Mouse (Mus musculus) hindbrain, embryonic 14.5 days (tissue): ENCODE results near the gene 4930507D05Rik. TPM values are rescaled to one million over a fixed set of nuclear protein-coding genes. Genes with fewer than 3 reads are reported as not detected.
A peak's percentile ranks its signal among the peaks of the same experiment; 100 is the strongest.
"Not testable (repeated sequence)": the region's sequence is repeated elsewhere in the genome, so short reads cannot be mapped to it uniquely, and the experiment has no call there.

Experiments used
- ATAC-seq: fragments of 200-750 bp; cut with Nextera tagmentation; 2 replicates; pipeline ENCODE4 v1.8.0; 2017; ENCODE audit warnings: moderate number of reproducible peaks, mild to moderate bottlenecking, moderate TSS enrichment, moderate library complexity; ENCODE audit not compliant: low FRiP score
- DNase-seq: peaks from one replicate; pipeline ENCODE4 v3.0.0-alpha.2; 2015; ENCODE audit warnings: low spot score
- H3K27ac ChIP-seq: fragments of 300-500 bp; sonication (generic); 2 replicates; pipeline ENCODE4 v1.5.1; 2014; ENCODE audit warnings: mild to moderate bottlenecking, moderate library complexity
- H3K27me3 ChIP-seq: fragments of 300-500 bp; sonication (generic); 2 replicates; pipeline ENCODE4 v1.6.1; 2014; ENCODE audit warnings: mild to moderate bottlenecking, low read length, mixed read lengths; ENCODE audit not compliant: control insufficient read depth, insufficient read depth
- H3K36me3 ChIP-seq: fragments of 300-500 bp; sonication (generic); replicated peaks from 2 replicates; pipeline ENCODE4 v1.6.1; 2014; ENCODE audit not compliant: control insufficient read depth, insufficient read depth
- H3K4me1 ChIP-seq: fragments of 300-500 bp; sonication (generic); replicated peaks from 2 replicates; pipeline ENCODE4 v1.6.1; 2014; ENCODE audit warnings: antibody characterized with exemption, low read length, mixed read lengths; ENCODE audit not compliant: control insufficient read depth, insufficient read depth
- H3K4me2 ChIP-seq: fragments of 300-500 bp; sonication (generic); replicated peaks from 2 replicates; pipeline ENCODE4 v1.6.1; 2014; ENCODE audit warnings: mild to moderate bottlenecking, moderate library complexity
- H3K4me3 ChIP-seq: fragments of 300-500 bp; sonication (generic); replicated peaks from 2 replicates; pipeline ENCODE4 v1.5.1; 2014; ENCODE audit warnings: mild to moderate bottlenecking, low read length
- H3K9ac ChIP-seq: fragments of 300-500 bp; sonication (generic); 2 replicates; pipeline ENCODE4 v1.6.1; 2014
- H3K9me3 ChIP-seq: fragments of 300-500 bp; sonication (generic); 2 replicates; pipeline ENCODE4 v1.6.1; 2016; ENCODE audit warnings: low read length; ENCODE audit not compliant: control insufficient read depth
- WGBS: fragments of 180-500 bp; shearing (Covaris S2); extraction: QIAGEN DNeasy Blood & Tissue Kit; methylation state at CpG from one replicate; pipeline ENCODE4 v1.1.7; 2014; 5-methylcytosine and 5-hydroxymethylcytosine counted together
- polyA plus RNA-seq: library from polyadenylated mRNA; unstranded; fragments of >200 nt; fragmentation: Nextera tagmentation; extraction: Ambion mirVana; gene quantifications from 2 replicates; pipeline ENCODE4 v1.2.1, GENCODE M21; 2014

Gene 4930507D05Rik
- polyA plus RNA-seq, 1 experiment from 2014 or later = 1.3 TPM

DNA sequence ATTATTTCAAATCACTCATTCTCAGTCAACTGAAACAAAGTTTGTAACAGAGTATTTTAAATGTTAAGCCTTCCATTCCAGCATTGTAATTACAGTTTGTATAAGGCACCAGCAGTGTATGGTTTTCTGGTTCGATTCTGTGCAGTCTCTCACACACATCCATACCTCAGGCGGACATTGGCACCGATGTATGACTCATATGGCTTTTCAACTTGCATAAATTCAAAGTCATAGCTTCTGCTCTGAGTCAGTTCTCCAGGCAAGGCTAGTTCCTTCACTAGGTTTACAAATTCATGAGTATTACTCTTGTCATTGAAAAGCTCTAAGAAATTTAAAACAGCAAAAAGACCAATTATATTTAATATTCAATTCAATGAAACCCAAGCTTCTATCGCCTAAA is 20.4 kb downstream of the 4930507D05Rik start:
- WGBS = 96% methylated on average over 4 of the region's 4 CpGs
- Histone ChIP-seq H3K27me3 (no peaks in the 10 kb centered on the region), H3K4me3 (no peak overlapping the region), H3K4me2 (no peak overlapping the region), H3K4me1 (no peaks in the 10 kb centered on the region; the same call in 1 of the 2 replicates), H3K36me3 (peaks cover 26% of the 10 kb centered on the region; the same call in 1 of the 2 replicates), H3K9me3 (no peaks in the 10 kb centered on the region), H3K9ac (no peak overlapping the region), H3K27ac (no peak overlapping the region)
- ATAC-seq (no peak), DNase-seq (no peak)

GRCm38 (mm10) chr10:62471105-62471504 is 21.8 kb downstream of the 4930507D05Rik start:
- DNase-seq (no peak), ATAC-seq (no peak)
- 54% methylated on average over 5 of the region's 5 CpGs for WGBS
- no peak overlapping the region for H3K27ac ChIP-seq
- H3K4me1 ChIP-seq = no peaks in the 10 kb centered on the region; the same call in 1 of the 2 replicates
- H3K27me3 ChIP-seq = no peaks in the 10 kb centered on the region
- H3K9me3 ChIP-seq = no peaks in the 10 kb centered on the region
- no peak overlapping the region for H3K9ac ChIP-seq
- no peak overlapping the region for H3K4me3 ChIP-seq
- no peak overlapping the region for H3K4me2 ChIP-seq
- peaks cover 28% of the 10 kb centered on the region; the same call in 1 of the 2 replicates for H3K36me3 ChIP-seq

DNA sequence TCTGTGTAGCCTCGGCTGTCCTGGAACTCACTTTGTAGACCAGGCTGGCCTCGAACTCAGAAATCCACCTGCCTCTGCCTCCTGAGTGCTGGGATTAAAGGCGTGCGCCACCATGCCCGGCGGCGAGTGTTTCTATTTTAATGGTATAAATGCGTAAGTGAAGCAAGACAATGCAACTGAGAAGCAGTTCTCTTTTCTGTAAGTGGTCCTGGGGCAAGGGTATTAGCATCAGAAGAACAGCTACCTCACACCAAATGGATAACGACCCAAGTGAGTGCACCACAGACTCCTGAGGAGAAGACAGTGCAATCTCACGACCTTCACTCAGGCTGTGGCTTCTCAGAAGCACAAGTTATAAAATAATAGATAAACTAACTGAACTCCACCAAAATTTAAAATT is 25.7 kb downstream of the 4930507D05Rik start:
- peaks cover 10% of the 10 kb centered on the region for H3K36me3 ChIP-seq
- no peak overlapping the region for H3K9ac ChIP-seq
- no peak overlapping the region for H3K4me2 ChIP-seq
- H3K4me1 ChIP-seq = no peaks in the 10 kb centered on the region; the same call in 1 of the 2 replicates
- ATAC-seq (no peak), DNase-seq (no peak)
- H3K9me3 ChIP-seq = no peaks in the 10 kb centered on the region
- H3K27me3 ChIP-seq = no peaks in the 10 kb centered on the region
- H3K4me3 ChIP-seq = no peak overlapping the region
- WGBS = 95% methylated on average over 10 of the region's 10 CpGs
- no peak overlapping the region for H3K27ac ChIP-seq

- H3K4me1 ChIP-seq = no peaks in the 10 kb centered on the region
- H3K4me3 ChIP-seq = no peak overlapping the region
- no peaks in the 10 kb centered on the region for H3K27me3 ChIP-seq
- 73% methylated on average over 2 of the region's 2 CpGs for WGBS
- DNase-seq (no peak), ATAC-seq (no peak)
- no peaks in the 10 kb centered on the region for H3K9me3 ChIP-seq
- peaks cover 10% of the 10 kb centered on the region for H3K36me3 ChIP-seq
- no peak overlapping the region for H3K4me2 ChIP-seq
- H3K27ac ChIP-seq = no peak overlapping the region
- H3K9ac ChIP-seq = no peak overlapping the region
Measured at GRCm38 (mm10) chr10:62476980-62477379, 27.7 kb downstream of the 4930507D05Rik start.

- 71% methylated on average over 7 of the region's 7 CpGs for WGBS
- no peak for DNase-seq
- Histone ChIP-seq H3K9ac (no peak overlapping the region), H3K9me3 (no peaks in the 10 kb centered on the region), H3K4me3 (no peak overlapping the region), H3K36me3 (peaks cover 6% of the 10 kb centered on the region), H3K4me1 (peaks cover 6% of the 10 kb centered on the region; the same call in 1 of the 2 replicates), H3K27ac (no peak overlapping the region), H3K4me2 (no peak overlapping the region), H3K27me3 (no peaks in the 10 kb centered on the region)
- ATAC-seq = no peak
Measured at GRCm38 (mm10) chr10:62481108-62481852, 32.0 kb downstream of the 4930507D05Rik start.

GRCm38 (mm10) chr10:62485878-62486582 is 36.7 kb downstream of the 4930507D05Rik start:
- ATAC-seq (peak; percentile 81), DNase-seq (peak; percentile 27)
- no peaks in the 10 kb centered on the region for H3K27me3 ChIP-seq
- H3K4me3 ChIP-seq = peak overlapping the region; percentile 80
- peak overlapping the region; percentile 75 for H3K27ac ChIP-seq
- WGBS = under 1% methylated on average over 41 of the region's 48 CpGs
- peaks cover 6% of the 10 kb centered on the region; the same call in 1 of the 2 replicates for H3K4me1 ChIP-seq
- no peaks in the 10 kb centered on the region for H3K9me3 ChIP-seq
- H3K4me2 ChIP-seq = peak overlapping the region; percentile 53
- H3K36me3 ChIP-seq = no peaks in the 10 kb centered on the region
- peak overlapping the region; percentile 80 for H3K9ac ChIP-seq

DNA sequence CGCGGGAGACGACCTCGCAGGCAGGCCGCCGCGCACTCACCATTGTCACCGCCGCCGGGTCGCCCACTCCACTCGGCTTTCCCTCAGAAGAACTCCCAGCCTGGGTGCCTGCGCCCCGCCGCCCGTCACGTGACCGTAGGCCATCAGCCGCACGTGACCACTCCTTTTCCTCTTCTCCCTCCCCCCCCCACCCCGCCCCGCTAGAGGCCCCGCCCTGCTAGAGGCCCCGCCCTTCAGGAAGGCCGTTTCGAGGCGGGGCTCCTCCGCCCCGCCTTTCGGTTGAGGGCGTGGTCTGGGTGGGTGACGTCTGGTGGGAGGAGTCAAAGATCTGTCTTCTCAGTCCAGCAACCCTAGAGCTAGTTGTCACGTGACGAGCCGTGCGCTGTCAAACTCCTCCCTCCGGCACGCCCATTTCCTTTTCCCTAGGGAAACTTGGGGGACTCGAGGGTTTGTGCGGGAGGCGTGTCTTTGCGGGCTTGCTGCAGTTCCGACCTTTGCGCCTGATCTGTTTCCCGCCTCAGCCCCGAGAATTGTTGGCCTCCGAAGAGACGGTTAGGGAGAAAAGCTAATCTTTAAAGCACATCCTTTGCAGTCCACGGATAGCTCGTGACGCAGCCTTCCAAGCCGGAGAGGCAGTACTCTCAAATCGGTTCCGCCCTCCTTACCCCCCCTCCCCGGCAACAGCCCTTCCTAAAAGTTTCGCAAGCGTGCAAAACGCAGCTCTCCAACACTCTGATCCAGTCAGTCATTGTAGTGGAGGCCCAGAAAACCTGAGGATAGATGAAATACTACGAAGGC is 37.5 kb downstream of the 4930507D05Rik start, which contains the start of gene Vps26a:
Gene Vps26a (minus strand): TSS at position 188 of the 798 bp plus-strand sequence.
- DNase-seq (peak; percentile 99), ATAC-seq (peak; percentile 90)
- peak within 1 kb of the TSS; percentile 80 for H3K9ac ChIP-seq
- peaks cover 6% of the 10 kb centered on the region; the same call in 1 of the 2 replicates for H3K4me1 ChIP-seq
- H3K4me3 ChIP-seq = peak within 1 kb of the TSS; percentile 80
- WGBS = under 1% methylated on average over 51 of the region's 59 CpGs
- peak within 1 kb of the TSS; percentile 75 for H3K27ac ChIP-seq
- H3K36me3 ChIP-seq = no peaks in the 10 kb centered on the region
- no peaks in the 10 kb centered on the region for H3K27me3 ChIP-seq
- no peaks in the 10 kb centered on the region for H3K9me3 ChIP-seq
- peak within 1 kb of the TSS; percentile 53 for H3K4me2 ChIP-seq

DNA sequence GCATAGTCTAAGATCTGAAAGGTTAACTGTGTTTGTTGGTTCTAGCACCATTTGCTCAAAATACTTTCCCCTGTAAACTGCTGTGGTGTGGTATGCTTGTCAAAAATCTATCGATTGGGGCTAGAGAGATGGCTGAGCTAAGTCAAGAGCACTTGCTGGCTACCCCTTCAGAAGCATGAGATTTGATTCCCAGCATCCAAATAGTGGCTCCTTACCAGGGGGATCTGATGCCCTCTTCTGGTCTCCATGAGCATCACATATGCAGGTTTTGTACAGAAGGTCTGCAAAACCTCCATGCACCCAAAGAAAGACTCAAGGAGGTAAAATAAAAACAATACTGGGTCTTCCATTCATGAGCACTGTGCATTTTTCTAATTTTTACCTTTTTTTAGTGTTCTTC is 39.0 kb downstream of the 4930507D05Rik start:
- H3K4me1 ChIP-seq = peaks cover 6% of the 10 kb centered on the region; the same call in 1 of the 2 replicates
- no peak overlapping the region for H3K27ac ChIP-seq
- no peak overlapping the region for H3K9ac ChIP-seq
- WGBS = 5% methylated on average over 1 of the region's 1 CpGs
- DNase-seq (peak; percentile 63), ATAC-seq (no peak)
- H3K36me3 ChIP-seq = no peaks in the 10 kb centered on the region
- H3K4me2 ChIP-seq = no peak overlapping the region
- no peaks in the 10 kb centered on the region for H3K27me3 ChIP-seq
- no peaks in the 10 kb centered on the region for H3K9me3 ChIP-seq
- H3K4me3 ChIP-seq = no peak overlapping the region

DNA sequence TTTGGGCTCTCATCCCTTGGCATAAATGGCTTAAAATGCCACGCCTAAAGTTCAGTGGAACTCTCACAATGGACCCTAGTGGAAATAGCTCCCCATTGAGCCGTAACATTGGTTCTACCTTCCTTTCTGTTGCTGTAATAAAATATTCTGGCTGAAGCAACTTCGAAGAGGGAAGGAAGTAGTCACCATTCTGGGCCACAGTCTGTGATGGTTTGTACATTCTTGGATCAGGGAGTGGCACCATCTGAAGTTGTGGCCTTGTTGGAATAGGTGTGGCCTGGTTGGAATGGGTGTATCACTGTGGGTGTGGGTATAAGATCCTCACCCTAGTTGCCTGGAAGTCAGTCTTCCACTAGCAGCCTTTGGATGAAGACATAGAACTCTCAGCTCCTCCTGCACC is 42.4 kb downstream of the 4930507D05Rik start:
- H3K4me1 ChIP-seq, H3K36me3 ChIP-seq, H3K4me3 ChIP-seq, ATAC-seq, H3K4me2 ChIP-seq, H3K9ac ChIP-seq, H3K9me3 ChIP-seq, H3K27ac ChIP-seq, DNase-seq, H3K27me3 ChIP-seq: not testable (repeated sequence)
- 88% methylated on average over 3 of the region's 3 CpGs for WGBS
